Mouse (Mus musculus) kidney, embryonic 16.5 days (tissue): ENCODE data around the gene Zbtb16. TPM values are rescaled to one million over a fixed set of nuclear protein-coding genes. Genes with fewer than 3 reads are reported as not detected.

ENCODE experiments used
- ATAC-seq: fragments of 200-750 bp; cut with Nextera tagmentation; 2 replicates; pipeline ENCODE4 v1.8.0; 2017; ENCODE audit warnings: moderate TSS enrichment; ENCODE audit not compliant: low FRiP score, low TSS enrichment
- H3K27ac ChIP-seq: fragments of 300-500 bp; sonication (generic); 2 replicates; pipeline ENCODE4 v1.5.1; 2014; ENCODE audit warnings: low read length
- H3K27me3 ChIP-seq: fragments of 300-500 bp; sonication (generic); 2 replicates; pipeline ENCODE4 v1.6.1; 2014; ENCODE audit warnings: low read length, control low read depth, mixed read lengths; ENCODE audit not compliant: insufficient read depth
- H3K36me3 ChIP-seq: fragments of 300-500 bp; sonication (generic); 2 replicates; pipeline ENCODE4 v1.6.1; 2014; ENCODE audit warnings: low read length, control low read depth, mixed read lengths; ENCODE audit not compliant: insufficient read depth
- H3K4me1 ChIP-seq: fragments of 300-500 bp; sonication (generic); 2 replicates; pipeline ENCODE4 v1.6.1; 2014; ENCODE audit warnings: low read length, control low read depth, mixed read lengths; ENCODE audit not compliant: insufficient read depth
- H3K4me2 ChIP-seq: fragments of 300-500 bp; sonication (generic); replicated peaks from 2 replicates; pipeline ENCODE4 v1.6.1; 2014; ENCODE audit warnings: low read depth, low read length
- H3K4me3 ChIP-seq: fragments of 300-500 bp; sonication (generic); 2 replicates; pipeline ENCODE4 v1.5.1; 2014; ENCODE audit warnings: mild to moderate bottlenecking, low read length
- H3K9ac ChIP-seq: fragments of 300-500 bp; sonication (generic); replicated peaks from 2 replicates; pipeline ENCODE4 v1.6.1; 2014; ENCODE audit warnings: low read length
- H3K9me3 ChIP-seq: fragments of 300-500 bp; sonication (generic); 2 replicates; pipeline ENCODE4 v1.6.1; 2016; ENCODE audit warnings: low read length, control low read depth
- WGBS: fragments of 180-500 bp; shearing (Covaris S2); extraction: QIAGEN DNeasy Blood & Tissue Kit; methylation state at CpG from one replicate; pipeline ENCODE4 v1.1.7; 2014; 5-methylcytosine and 5-hydroxymethylcytosine counted together
- polyA plus RNA-seq: library from polyadenylated mRNA; unstranded; fragments of >200 nt; fragmentation: Nextera tagmentation; extraction: Ambion mirVana; gene quantifications from 2 replicates; pipeline ENCODE4 v1.2.1, GENCODE M21; 2015

The Zbtb16 gene
- polyA plus RNA-seq, 1 experiment from 2014 or later, result 1.8 TPM

DNA sequence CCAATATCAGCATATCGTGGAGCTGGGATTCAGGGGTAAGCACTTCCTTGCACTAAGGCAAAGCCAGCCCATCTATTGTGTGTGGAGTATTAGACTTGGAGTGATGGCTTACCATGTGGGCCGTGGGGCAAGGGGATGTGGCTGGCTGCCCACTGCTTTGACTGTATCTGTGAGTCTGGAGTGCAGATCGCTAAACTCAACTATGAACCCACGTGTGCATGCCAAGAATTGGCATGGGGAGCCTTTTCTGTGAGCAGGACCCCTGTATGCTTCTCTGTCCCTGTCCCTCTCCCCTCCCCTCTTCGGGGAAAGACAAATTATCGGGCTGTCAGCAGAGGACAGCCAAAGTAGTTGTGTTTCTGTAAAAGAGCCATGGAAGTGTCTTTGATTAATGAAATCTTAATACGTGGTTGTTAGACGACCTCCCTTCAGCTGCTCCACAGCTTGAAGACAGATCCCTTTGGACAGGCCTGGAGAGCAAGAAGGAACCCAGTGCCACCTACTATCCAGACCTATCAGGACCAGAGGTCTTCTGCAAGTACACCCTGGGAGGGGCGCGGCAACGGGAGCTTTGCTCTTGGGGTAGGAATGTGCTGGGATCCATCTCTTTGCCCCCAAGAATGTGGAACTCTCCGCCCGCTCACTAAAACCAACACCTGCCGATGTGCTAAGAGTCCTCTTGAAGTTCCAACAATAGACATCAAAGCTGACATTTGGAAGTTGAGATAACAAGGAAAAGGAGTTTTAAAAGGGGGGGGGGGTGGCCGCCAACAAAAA is 53.5 kb downstream of the Zbtb16 start:
- H3K27me3 ChIP-seq, result peaks cover 13% of the 10 kb centered on the region
- H3K4me1 ChIP-seq, result 0 out of 2 replicates have a peak, but pooled peaks cover 7% of the 10 kb centered on the region
- H3K4me3 ChIP-seq, result no peak overlapping the region
- no peak for ATAC-seq
- WGBS, result 40% methylated on average over 15 of the region's 15 CpGs
- H3K36me3 ChIP-seq, result no peaks in the 10 kb centered on the region
- H3K9ac ChIP-seq, result no peak overlapping the region
- no peak overlapping the region for H3K4me2 ChIP-seq
- no peak overlapping the region for H3K27ac ChIP-seq
- H3K9me3 ChIP-seq, result no peaks in the 10 kb centered on the region

DNA sequence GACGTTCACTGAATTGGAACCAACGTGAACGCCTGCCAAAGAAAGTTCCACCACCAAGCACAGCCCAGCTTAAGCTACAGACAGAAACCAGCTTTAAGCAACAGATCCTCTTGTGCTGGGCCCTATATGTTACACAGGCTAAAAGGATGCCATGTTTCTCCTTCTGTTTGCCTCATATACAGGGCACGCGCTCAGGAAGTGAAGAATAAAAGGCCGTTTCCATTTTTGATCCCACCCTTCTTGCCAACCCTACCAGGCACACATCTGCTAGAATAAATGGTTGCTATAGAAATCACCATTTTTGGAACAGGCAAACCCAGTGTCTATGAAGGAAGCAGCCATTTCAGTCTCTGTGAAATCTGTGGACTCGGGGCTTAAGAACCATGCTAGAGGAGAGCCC is 59.8 kb downstream of the Zbtb16 start:
- Histone ChIP-seq H3K4me3 (no peak overlapping the region), H3K27me3 (peaks cover 10% of the 10 kb centered on the region), H3K36me3 (no peaks in the 10 kb centered on the region), H3K9ac (no peak overlapping the region), H3K4me2 (no peak overlapping the region), H3K4me1 (no peaks in the 10 kb centered on the region), H3K27ac (no peak overlapping the region), H3K9me3 (no peaks in the 10 kb centered on the region)
- WGBS, result 76% methylated on average over 7 of the region's 7 CpGs
- ATAC-seq, result no peak

- no peak for ATAC-seq
Observed at GRCm38 (mm10) chr9:48775561-48775960, 60.5 kb downstream of the Zbtb16 start.

DNA sequence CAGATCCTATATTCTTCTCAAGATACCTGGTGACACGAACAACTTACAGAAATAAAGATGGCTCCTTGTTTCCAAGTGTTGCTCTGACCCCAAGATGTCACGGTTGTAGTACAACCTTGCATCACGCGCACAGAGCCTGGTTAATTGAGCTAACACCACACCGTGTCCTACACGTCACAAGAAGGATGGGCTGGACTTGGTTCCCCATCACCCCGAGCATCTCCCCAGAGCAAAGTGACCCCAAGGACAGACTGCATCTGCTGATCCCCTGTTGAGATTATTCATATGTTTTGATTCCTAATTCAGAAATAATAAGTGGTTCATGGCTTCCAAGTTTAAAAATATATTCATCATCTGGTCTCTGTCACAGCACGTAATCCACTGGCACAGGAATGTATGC is 62.3 kb downstream of the Zbtb16 start:
- H3K27ac ChIP-seq, result no peak overlapping the region
- H3K9ac ChIP-seq, result no peak overlapping the region
- WGBS, result 86% methylated on average over 8 of the region's 8 CpGs
- no peak overlapping the region for H3K4me3 ChIP-seq
- no peaks in the 10 kb centered on the region for H3K9me3 ChIP-seq
- no peak overlapping the region for H3K4me2 ChIP-seq
- no peak for ATAC-seq
- H3K36me3 ChIP-seq, result no peaks in the 10 kb centered on the region
- no peaks in the 10 kb centered on the region for H3K4me1 ChIP-seq
- H3K27me3 ChIP-seq, result peaks cover under 1% of the 10 kb centered on the region; the same call in 1 of the 2 replicates

More at GRCm38 (mm10) chr9:48775561-48775960, 60.5 kb downstream of the Zbtb16 start:
- Histone ChIP-seq H3K4me2 (no peak overlapping the region), H3K9me3 (no peaks in the 10 kb centered on the region), H3K4me1 (no peaks in the 10 kb centered on the region), H3K27ac (no peak overlapping the region), H3K36me3 (no peaks in the 10 kb centered on the region), H3K9ac (no peak overlapping the region), H3K4me3 (no peak overlapping the region), H3K27me3 (peaks cover 3% of the 10 kb centered on the region)
- 69% methylated on average over 2 of the region's 2 CpGs for WGBS

DNA sequence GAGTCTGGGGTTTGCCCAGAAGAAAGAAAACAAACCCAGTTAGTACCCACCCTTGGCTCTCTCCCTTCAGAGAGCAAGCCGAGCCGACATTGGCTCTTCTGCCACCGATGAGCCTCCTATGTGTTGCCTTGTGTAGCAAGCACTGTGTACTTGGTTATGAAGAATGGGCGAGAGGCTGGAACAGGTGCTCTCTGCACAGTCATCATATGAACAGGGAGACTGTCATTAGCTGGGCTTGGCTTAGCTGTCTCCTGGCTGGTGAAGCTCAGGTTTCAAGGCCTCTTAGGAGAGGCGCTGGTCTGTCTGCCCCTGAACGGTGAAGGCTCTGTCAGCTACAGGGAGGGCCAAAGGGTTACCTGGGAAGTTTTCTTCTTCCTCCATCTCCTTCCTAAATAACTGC is 62.9 kb downstream of the Zbtb16 start:
- no peak overlapping the region for H3K9ac ChIP-seq
- H3K27me3 ChIP-seq, result no peaks in the 10 kb centered on the region; the same call in 1 of the 2 replicates
- WGBS, result 65% methylated on average over 6 of the region's 6 CpGs
- H3K27ac ChIP-seq, result no peak overlapping the region
- ATAC-seq, result no peak
- no peak overlapping the region for H3K4me2 ChIP-seq
- no peaks in the 10 kb centered on the region for H3K4me1 ChIP-seq
- no peaks in the 10 kb centered on the region for H3K9me3 ChIP-seq
- no peaks in the 10 kb centered on the region for H3K36me3 ChIP-seq
- no peak overlapping the region for H3K4me3 ChIP-seq

DNA sequence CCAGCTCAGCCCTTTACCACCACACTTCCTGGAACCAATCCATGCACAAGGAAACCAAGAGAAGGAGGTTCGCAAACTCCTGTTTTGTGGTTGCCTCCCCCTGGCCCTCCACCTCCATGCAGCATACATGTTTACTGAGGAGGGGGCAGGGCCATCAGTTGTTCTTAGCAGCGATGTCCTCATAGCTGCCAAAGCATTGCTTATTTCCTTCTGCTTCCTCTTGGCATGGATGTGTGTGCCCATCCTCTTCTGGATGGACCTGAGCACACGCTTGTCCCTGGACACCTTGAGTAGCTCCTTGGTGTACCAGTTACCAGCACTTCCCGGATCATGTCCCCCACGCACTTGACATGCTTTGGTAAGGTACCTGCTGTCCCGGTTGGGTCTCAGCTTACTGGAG is 64.5 kb downstream of the Zbtb16 start:
- H3K4me2 ChIP-seq, result no peak overlapping the region
- H3K4me3 ChIP-seq, result no peak overlapping the region
- no peak overlapping the region for H3K27ac ChIP-seq
- ATAC-seq, result no peak
- no peaks in the 10 kb centered on the region; the same call in 1 of the 2 replicates for H3K27me3 ChIP-seq
- H3K4me1 ChIP-seq, result no peaks in the 10 kb centered on the region
- no peak overlapping the region for H3K9ac ChIP-seq
- H3K36me3 ChIP-seq, result no peaks in the 10 kb centered on the region
- H3K9me3 ChIP-seq, result no peaks in the 10 kb centered on the region
- WGBS, result 91% methylated on average over 6 of the region's 6 CpGs

- H3K4me1 ChIP-seq, result no peaks in the 10 kb centered on the region
- H3K4me2 ChIP-seq, result no peak overlapping the region
- no peak overlapping the region for H3K27ac ChIP-seq
- WGBS, result 94% methylated on average over 4 of the region's 4 CpGs
- H3K4me3 ChIP-seq, result no peak overlapping the region
- H3K9me3 ChIP-seq, result no peaks in the 10 kb centered on the region
- H3K9ac ChIP-seq, result no peak overlapping the region
- H3K27me3 ChIP-seq, result no peaks in the 10 kb centered on the region
- H3K36me3 ChIP-seq, result no peaks in the 10 kb centered on the region
- ATAC-seq, result no peak
Observed at GRCm38 (mm10) chr9:48768965-48769364, 67.1 kb downstream of the Zbtb16 start.

DNA sequence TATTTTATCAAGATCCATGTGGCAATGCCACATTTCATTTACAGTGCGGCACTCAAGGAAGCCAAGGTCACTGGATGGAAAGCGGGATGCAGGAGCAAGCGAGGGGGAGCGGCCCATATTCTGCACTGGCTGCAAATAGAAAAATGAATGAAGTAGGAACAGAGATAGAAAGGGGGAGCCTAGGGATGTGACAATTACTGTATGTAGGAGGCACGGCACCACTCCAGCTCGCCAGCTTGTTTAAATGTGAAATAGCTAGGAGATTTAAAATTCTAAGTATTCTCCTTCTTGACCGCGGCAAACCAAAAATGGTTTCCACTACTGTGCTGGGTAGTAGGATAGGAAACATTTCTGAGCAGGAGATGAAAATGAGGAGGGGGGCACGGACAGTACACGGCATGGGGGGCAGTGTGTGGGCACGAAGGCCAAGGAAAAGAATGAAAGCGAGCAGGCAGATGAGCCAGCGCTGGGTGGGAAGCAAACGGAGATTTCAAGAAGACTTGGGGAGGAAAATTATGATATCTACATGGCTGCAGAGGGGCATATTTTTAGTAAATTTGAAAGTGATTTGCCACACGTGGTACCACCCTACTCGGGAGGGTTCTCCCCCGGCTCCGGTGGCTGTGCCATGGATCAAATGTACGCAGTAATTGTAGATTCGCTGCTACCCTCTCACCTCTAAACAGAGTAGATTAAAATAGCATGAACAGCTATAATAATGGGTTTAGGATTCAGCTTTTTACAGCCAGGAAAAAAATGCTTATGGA is 68.2 kb downstream of the Zbtb16 start:
- no peak overlapping the region for H3K27ac ChIP-seq
- no peak overlapping the region for H3K4me3 ChIP-seq
- 85% methylated on average over 20 of the region's 20 CpGs for WGBS

DNA sequence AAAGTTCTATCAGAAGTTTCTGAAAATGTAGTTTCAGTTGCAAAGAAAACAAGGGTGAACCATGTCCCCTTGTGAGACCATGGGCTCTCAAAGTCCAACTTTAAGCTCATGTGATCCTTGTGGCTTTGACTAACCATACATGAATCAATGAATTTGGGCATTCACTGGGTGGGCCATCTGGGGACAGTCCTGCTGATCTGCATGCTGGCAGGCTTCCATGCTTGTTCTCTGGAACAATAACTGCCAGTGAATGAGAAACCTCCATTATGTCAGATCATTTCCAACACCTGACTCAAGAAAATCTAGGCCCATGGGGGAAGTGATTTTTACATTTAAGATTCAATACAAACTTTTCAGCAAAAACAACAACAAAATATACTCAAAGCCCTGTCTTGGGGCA is 70.1 kb downstream of the Zbtb16 start:
- Histone ChIP-seq H3K4me1 (peaks cover 5% of the 10 kb centered on the region; the same call in 1 of the 2 replicates), H3K9ac (no peak overlapping the region), H3K27me3 (no peaks in the 10 kb centered on the region), H3K36me3 (no peaks in the 10 kb centered on the region), H3K4me3 (no peak overlapping the region), H3K4me2 (no peak overlapping the region), H3K27ac (no peak overlapping the region), H3K9me3 (no peaks in the 10 kb centered on the region)
- no peak for ATAC-seq

More for the DNA sequence above, 68.2 kb downstream of the Zbtb16 start:
- Histone ChIP-seq H3K4me2 (no peak overlapping the region), H3K27me3 (no peaks in the 10 kb centered on the region), H3K9me3 (no peaks in the 10 kb centered on the region), H3K9ac (no peak overlapping the region), H3K36me3 (no peaks in the 10 kb centered on the region), H3K4me1 (no peaks in the 10 kb centered on the region)
- ATAC-seq, result no peak

DNA sequence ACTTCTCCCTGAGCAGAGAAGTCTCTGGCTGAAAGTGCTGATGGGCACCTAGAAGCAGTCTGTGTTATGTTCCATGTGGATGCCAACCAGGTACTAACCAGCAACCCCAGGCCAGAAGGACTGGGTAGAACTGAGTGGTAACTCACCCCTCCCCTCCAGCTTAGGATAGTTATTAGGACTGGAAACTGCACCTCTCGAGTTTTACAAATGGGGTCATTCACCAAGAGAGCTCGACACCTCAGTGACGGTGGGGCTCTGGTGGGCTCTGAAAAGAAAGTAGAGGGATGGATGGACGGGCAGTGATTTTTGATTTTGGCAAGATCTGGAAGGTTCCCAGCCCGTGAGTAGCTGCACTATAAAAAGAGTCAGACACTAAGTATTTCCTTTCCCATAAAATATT is 71.7 kb downstream of the Zbtb16 start:
- Histone ChIP-seq H3K4me3 (no peak overlapping the region), H3K9me3 (no peaks in the 10 kb centered on the region), H3K36me3 (no peaks in the 10 kb centered on the region), H3K4me1 (peaks cover 12% of the 10 kb centered on the region), H3K9ac (no peak overlapping the region), H3K27me3 (no peaks in the 10 kb centered on the region), H3K4me2 (no peak overlapping the region), H3K27ac (no peak overlapping the region)
- 62% methylated on average over 5 of the region's 5 CpGs for whole genome bisulfite sequencing
- no peak for ATAC-seq
